Mouse (Mus musculus): ENCODE data around the gene Foxj3.
"Not testable (repeated sequence)": the region's sequence is repeated elsewhere in the genome, so short reads cannot be mapped to it uniquely, and the experiment has no call there.

Foxj3 gene

DNA sequence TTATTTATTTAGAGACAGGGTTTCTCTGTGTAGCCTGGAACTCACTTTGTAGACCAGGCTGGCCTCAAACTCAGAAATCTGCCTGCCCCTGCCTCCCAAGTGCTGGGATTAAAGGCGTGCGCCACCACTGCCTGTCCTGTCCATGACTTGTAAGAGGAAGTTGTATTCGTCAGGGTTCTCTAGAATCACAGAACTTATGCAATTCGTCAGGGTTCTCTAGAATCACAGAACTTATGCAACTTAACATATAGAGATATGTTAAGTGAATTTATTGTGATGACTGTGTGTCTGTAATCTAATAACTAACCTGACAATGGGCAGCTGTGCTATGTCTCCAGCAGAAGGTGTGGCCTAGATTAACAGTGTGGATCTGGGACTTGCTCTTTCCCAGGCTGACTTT, at the start of gene Foxj3:
Gene Foxj3 (plus strand): TSS at position 390 of the 400 bp plus-strand sequence.
- not testable (repeated sequence) for DNase-seq

DNA sequence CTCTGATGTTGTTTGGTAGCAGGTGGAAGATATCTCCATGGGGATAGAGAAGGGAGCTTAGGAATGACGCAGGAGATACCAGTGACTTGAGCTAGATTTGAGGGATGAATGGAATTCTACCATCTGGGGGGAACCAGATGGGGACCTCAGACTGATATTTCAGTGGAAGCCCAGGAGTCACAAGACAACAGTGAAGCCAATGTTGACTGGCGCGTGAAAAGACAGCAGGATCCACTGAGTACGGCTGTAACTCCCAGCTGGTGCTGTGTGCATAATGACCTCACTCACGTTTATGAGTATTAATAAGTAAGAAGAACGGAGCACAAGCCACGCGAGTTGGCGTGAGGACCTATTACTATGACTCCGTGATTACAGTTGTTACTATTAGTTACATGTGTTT, 47.1 kb upstream of the Foxj3 start:
- DNase-seq, result no peak

DNA sequence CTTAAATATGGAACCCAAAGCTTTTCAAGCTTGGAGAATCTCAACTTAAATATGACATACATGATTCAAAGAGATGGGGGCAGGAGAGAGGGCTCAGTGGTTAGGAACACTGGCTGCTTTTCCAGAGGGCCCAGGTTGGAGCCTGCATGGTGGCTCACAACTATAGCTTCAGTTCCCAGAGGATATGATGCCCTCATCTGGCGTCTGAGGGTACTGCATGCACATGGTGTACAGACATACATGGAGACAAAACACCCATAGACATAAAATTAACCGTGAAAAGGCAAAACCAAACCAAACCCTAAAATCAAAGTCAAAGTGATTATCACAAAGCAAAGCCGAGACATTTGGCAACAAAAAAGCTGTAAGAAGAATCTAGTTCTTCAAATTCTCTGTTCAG, 46.0 kb upstream of the Foxj3 start:
- peak in 1 of 2 experiments; percentile 36 for DNase-seq

DNA sequence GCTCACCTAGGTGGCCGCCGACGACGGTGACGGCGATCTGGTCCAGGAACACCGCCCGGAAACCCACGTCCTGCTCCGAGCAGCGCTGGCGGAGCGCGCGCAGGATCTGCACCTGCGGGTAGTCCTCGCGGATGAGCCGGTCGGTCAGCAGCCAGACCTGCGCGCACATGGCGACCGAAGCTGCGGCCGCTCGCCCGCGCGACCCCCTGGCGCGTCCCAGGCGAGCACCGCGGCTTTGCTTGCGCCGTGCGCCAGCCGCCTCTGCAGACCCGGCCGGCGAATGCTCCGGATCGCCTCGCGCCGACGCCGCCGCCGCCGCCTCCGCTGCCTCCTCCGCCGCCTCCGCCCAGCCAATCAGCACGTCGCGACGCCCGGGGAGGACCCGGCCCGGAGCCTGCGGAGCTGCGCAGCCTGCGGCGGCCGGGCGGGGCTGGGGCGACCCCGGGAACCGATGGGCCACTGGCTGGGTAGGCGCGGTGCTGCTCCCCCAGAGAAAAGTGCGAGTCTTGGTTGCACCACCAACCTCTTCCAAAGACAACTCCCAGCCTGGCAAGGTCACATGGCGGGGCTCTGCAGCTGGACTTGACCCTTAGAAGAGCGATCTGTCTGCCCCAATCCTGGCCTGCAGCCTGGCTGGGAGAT, 44.4 kb upstream of the Foxj3 start, which contains the start of gene Rimkla:
Gene Rimkla (minus strand): TSS at position 338 of the 642 bp plus-strand sequence.
- peak; percentile 64 to 84 for DNase-seq

DNA sequence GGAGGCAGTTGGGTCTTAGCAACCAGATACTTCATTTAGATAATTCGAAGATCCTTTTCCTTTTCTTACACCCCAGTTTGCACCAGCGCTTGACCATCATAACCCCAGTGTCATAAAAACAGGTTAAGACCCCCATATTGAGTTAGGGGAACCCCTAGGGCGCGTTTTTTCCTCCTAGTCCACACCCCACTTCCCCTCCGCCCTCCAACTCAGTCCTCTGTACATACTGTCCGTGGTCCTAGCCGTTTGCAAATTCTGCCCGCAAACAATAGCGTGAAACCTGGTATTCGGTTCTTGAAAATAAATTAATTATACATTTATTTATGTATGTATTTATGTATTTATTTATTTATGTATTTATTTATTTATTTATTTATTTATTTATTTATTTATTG, 43.9 kb upstream of the Foxj3 start:
- no peak for DNase-seq

DNA sequence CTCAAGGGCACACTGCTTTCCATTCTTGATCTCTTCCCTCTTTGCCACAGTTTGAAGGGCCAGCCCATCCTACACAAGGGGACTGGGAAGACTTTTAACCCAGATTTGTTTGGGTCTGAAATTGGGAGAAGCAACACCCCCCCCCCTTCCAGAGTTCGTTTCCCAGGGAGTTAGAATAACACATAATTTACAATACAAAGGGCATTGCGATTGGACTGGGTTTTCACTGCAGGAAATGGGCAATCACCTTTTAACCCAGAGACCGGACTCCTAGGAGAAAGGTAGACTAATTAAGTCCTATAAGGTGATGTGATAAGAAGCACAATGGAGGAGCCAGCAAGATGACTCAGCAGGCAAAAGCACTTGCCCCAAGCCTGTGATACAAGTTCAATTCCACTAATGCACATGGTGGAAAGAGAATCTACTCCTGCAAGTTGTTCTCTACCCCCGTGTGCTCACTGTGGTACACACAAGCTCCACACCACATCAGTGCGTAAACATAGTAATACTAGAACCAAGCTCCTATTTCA, 38.4 kb upstream of the Foxj3 start:
- DNase-seq, result no peak

DNA sequence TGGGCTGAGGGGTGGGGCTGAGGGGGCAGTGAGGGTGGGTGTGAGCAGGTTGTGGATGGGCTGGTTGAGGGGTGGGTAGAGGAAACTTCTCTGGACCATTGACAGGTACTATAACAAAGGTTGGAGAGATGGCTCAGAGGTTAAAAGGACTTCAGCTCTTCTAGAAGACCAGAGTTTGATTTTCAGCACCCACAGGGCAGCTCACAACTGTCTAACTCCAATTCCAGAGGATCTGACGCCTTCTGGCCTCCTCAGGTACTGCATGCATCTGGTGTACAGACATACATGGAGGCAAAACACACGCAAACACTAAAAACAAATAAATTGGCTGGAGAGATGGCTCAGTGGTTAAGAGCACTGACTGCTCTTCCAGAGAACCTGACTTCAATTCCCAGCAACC, 25.2 kb upstream of the Foxj3 start:
- DNase-seq, result no peak

DNA sequence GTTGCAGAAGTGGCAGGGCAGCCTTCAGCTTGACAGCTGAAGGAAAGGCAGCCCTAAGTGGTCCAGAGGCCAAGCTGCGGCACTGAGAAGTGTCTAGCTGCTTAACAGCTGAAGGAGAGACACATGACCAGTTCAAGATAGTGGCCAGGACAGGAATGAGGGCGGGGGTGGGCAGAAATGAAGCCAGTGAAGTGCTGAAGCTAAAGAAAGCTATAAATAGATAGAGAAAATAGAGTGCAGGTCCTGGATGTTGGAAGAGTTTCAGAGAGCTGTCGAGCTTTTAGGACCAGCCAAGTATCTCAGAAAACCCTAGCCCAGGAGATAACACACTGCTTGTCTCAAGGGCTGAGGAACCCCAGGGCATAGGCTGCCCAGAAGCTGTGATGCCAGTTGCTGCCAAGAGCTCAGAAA, 24.1 kb upstream of the Foxj3 start:
- no peak for DNase-seq

DNA sequence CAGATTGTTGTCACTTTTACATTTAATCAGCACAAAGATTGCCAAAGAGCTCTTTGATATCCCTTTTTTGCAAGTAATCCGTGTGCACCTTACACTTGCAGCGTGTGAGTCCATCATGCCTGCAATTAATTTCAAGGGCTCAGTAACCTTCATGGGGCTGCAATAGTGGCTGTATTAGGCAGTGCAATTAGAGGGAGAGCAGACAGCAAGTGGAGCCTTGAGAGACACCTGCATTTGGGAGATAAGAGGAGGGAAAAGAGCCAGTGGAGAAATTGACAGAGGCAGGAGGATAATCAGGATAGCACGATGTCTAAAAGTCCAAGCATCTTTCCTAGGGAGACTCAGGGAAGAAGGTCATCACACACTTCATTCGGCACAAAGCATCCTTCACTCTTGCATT, 13.2 kb upstream of the Foxj3 start:
- no peak for DNase-seq

DNA sequence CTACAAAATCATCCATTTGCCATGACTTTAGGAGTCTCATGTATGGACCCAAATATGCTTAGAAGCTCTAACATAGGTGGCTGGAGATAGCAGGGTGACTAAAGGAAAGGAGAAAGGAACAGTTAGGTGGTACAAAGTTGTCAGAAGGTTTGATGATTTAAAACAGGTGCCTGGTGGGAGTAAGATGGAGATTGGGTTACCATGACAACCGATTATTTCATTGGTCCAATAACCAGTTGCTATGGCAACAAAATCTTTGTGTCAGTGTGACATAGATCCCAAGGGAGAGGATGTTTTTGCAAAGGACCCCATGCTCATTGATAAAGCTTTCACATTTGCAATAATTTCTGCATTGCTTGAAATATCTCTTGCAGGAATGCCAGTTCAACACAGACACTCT, 12.8 kb upstream of the Foxj3 start:
- no peak for DNase-seq

DNA sequence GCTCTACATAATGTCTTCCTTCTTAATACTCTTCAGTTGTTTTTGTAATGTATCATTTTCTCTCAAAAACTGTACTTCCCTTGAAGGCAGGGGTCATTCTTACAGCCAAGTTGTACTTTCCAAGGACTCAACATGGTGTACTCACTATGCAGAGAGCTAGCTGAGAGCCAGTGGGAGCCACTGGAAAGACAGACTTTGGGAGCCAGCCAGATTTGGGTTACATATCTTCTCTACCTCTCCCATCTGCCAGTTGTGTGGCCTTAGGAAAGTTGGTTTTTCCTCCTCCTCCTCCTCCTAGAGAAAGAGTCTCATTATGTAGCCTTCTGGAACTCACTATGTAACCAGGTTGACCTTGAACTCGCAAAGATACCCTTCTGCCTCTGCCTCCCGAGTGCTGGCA, 12.3 kb upstream of the Foxj3 start:
- no peak for DNase-seq

DNA sequence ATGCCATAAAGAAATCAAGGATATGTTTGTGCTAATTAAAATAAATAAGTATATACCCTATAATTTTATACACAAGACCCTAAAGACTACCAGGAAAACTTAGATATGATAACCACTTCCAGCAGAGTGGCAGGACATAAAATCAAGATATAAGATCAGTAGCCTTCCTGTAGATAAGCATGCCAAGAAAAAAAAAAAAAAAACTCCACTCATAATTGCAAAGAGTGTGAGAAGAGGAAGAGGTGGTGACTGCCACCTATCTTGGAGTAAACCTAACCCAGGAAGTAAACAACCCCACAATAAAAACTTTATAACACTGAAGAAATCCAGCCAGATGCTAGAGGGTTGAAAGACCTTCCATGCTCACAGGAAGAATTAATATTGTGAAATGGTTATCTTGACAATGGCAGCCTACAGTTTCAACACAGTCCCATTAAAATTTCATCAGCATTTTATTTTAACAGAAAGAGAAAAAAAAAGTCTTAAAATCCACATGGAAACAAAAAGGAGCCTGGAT, 10.4 kb upstream of the Foxj3 start:
- no peak for DNase-seq

DNA sequence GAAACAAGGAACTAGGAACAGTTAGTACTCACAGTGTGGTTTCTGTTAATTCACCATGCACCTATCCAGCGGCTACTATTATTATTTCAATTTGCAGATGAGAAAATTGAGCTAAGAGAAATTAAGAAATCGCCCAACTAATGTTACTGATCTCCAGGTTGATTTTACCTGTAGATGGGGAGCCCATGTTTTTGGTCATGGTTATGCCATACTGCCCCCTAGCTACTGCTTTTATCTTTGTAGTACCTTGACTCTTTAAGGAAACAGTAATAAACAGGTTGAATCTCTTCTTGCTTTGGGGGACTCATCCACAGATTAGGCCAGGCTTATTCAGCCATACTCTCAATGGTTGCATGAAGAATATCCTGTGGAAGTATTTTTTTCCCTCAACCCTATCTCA, 5.0 kb upstream of the Foxj3 start:
- no peak for DNase-seq

DNA sequence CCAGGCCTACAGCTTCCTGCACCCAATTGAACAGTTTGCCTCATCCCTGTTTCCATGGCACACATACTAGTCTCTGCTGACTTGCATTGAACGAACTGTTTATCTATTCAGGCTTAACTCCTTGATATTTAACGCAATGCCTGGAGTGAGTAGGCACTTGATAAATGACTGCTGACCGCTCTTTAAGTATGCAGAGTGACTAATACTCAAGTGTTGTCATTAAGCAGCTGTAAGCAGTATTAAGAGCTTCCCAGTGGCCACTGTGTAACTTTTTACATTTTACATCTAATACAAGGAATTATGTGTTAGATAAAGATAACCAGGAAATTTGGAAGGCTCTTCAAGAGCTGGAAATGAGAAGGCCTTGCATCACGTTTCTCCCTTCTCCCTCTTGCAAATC, 1.7 kb upstream of the Foxj3 start:
- no peak for DNase-seq

DNA sequence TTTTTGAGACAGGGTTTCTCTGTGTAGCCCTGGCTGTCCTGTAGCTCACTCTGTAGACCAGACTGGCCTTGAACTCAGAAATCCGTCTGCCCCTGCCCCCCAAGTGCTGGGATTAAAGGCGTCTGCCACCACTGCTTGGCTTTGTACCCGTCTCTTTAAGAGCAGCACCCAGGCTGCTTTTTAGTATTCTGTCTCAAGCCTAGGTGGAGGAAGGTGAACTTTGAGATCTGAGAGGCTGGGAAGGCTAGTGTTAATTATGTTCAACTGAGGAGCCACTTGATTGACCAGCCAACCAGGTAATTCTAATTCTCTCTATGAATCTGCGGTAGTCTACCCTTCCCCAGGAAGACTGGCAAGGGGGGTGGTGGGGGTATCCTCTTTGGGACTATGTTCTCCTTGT, 632 bp downstream of the Foxj3 start:
- DNase-seq, result peak; percentile 10 to 41

DNA sequence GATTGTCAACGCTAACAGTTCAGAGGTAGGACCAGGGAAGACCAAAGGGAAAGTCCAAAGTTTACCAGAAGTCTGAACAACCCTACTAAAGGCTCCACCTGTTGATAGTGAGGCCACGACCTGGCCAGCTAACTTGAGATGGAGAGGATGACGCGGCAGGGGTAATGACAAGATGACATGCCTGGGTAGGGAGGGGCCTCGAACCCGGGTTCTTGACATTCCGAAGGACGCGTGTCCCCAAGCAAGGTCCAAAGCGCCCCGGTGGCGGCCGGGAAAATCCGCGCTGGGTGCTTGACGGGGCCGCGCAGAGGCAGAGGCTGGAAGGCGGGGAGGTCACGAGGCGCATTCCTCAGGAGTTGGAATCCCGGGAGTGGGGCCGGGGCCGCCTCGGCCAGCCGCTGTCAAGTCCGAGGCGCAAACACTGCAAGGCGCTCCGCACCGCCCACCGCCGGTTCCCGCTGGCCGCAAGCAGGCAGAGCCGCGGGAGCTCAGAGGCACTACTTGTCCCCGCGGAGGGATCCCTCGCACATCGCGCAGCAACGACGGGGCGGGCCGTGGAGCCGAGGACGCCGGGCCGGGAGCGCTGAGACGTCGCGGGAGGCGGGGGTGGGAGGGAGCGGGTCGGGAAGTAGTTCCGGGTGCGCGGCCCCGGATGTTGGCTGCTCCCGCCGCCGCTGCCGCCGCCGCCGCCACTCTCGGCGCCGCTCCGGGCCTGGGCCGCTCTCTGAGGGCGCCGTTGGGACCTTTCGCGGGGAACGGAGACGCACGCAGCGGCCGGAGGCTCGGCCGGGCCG, 2.4 kb downstream of the Foxj3 start, which contains the start of gene Frg2f1:
Gene Frg2f1 (minus strand): TSS at position 499 of the 794 bp plus-strand sequence.
- DNase-seq, result peak; percentile 97 to 98

DNA sequence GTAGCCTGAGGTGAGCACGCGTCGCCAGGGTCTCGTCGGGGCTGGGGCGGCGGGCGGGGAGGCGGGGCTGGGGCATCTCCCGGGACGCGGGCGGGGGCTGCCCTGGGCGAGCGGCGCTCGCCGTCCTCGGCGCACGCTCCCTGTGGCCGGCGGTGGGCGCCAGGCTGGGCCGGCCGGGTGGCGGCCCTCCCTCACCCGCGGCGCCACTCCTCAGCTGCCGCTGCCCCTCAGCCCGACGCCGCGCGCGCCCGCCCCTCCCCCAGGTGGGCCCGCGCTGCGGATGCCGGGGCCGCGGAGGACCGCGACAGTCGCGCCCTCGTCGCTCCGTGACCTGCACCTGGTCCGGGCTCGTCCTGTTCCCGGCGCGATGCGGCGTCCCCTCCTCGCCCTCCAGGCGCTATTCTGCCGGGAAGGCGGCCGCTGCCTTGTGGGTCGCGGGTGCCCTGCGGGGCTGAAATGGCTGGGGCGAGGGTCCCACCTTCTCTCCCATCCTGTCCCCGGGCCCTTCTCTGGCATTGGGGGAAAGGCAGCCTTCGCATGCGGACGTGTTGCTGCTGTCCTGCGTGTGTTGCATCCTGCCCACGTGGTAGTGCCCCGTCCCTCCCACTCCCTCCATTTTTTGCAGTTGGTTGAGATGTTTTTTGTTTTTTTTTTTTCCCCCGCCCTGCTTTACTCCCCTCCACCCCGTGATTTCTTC, 3.2 kb downstream of the Foxj3 start:
- peak; percentile 36 to 72 for DNase-seq

DNA sequence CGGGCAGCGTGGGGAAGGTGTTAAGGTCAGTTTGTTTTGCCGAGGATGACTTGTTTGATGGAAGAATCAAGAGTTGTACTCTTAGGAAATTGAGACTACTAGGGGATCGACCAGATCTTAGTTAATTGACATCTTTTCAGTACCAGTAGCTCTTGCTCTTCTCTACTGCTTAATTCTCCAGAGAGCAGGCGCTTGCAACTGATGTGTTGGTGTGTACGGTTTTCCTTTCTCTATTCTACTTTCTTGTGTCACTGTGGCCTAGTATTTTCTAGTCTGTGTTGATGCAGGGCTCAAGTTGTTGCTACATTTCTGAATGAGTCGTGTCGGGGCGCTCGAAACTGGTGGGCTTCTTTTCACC, 3.7 kb downstream of the Foxj3 start:
- DNase-seq, result no peak

DNA sequence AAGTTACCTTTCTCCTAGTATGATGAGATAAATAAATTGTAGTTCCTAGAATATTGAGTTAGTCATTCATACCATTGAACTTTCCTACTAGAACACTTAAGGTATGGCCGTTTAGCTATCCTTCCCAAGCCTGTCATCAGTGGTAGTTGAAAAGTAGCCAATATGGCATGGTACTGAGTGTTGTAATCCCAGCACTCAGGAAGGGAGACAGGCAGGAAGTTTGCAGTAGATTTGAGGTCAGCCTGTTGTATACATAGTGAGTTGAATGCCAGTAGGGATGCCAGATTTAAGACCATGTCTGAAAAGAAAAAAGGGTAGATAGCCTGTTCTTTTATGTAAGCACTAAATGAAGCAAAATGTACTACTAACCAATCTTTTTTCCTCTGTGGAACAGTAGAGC, 14.1 kb downstream of the Foxj3 start:
- no peak for DNase-seq

DNA sequence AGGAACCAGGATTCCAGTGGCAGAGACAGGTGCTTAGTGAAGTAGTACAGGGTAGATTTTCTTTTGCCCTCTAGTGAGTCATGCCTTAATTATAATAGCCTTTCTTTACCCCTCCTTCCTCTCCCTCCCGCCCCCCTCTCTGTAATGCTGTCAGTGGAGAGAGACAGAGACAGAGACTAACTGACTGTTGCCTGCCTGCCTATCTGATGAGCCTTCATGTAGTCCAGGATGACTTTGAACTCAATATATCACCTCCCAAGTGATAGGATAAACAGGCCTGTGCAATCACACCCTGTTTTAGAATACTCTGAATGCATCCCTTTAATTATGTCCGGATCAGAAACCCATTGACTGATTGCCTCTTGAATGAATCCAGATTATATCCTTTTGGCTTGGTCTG, 18.7 kb downstream of the Foxj3 start:
- no peak for DNase-seq

DNA sequence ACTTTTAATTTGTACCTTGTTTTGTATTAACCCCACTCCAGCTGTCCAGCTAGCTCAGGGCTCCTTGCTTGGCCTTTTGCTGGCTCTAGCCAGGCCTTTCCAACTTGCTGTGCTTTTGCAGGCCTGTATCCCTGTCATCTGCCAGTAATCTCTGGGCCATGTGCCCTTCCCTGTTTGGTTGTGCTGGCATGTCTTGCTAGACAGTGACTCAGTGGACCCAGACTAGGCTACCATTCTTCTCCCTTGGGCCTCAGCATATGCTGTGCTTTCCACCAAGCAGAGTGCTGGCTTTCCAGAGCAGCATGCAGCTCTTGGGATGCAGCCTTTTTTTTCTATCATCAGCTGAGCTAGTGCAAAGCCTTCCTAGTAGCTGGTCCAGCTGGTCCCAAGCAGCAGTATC, 26.3 kb downstream of the Foxj3 start:
- DNase-seq, result no peak

DNA sequence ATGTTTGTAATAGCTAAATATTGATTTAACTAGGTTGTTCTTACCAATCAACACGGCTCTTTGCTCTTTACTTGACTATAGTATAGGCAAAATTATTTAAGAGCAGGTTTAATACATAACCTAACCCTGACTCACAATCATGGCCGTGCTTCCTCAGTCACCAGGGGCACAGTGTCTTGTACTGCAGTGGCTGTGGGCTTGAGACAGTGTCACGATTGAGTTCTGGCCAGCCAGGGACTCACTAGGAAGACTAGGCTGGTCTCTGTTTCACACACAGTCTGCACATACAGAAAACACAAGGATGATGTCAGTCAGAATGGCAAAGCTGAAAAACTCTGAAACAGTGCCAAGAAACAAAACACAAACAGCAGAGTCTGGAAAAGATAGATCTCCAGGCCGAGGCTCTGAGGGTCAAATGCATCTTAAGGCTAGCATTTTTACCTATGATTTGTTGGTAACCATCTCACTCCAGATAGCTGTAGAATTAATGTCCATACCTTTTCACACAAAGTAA, 29.6 kb downstream of the Foxj3 start:
- DNase-seq, result no peak

DNA sequence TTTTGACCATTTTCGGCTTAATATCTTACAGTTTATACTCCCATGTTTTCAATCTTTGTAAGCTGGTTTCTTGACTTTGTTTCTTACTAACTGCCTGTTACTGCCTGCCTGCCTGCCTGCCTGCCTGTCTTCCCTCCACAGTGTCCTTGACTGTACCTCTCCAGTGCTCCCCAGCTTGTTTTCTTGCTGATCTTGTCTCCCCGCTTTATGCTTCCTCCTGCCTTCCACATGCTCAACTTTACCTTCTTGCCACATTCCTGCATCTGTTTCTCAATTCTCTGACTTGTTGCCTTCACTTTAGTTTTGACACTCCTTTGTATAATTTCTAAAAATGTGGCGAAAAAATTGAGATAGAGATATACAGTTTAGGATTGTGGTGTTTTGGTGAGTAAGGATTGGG, 35.9 kb downstream of the Foxj3 start:
- no peak for DNase-seq

Data from kidney, postnatal 25 days (tissue).